Mouse (Mus musculus) lung, adult 2 months (tissue): ENCODE data around the gene Umodl1. TPM values are rescaled to one million over a fixed set of nuclear protein-coding genes. Genes with fewer than 3 reads are reported as not detected.
A peak's percentile ranks its signal among the peaks of the same experiment; 100 is the strongest.

Experiments
- DNase-seq: peaks from one replicate; pipeline ENCODE4 v3.0.0; 2022
- H3K4me1 ChIP-seq: fragments of 200-500 bp; 2 replicates; pipeline ENCODE4 v1.6.1; 2011; ENCODE audit warnings: low read length; ENCODE audit not compliant: control insufficient read depth, insufficient read depth
- H3K4me3 ChIP-seq: fragments of 200-500 bp; replicated peaks from 2 replicates; pipeline ENCODE3; 2011; ENCODE audit warnings: low read depth, mild to moderate bottlenecking, control low read depth, low read length; ENCODE audit errors: extremely low read depth
- CTCF ChIP-seq: fragments of 200-500 bp; IDR thresholded peaks from 2 replicates; pipeline ENCODE4 v1.5.1; 2011; ENCODE audit warnings: mild to moderate bottlenecking, low read length, control low read depth; ENCODE audit not compliant: insufficient read depth
- POLR2A ChIP-seq: fragments of 200-500 bp; IDR thresholded peaks from 2 replicates; pipeline ENCODE4 v1.6.1; 2011; ENCODE audit warnings: low read depth, mild to moderate bottlenecking, control low read depth, low read length, borderline replicate concordance; ENCODE audit errors: extremely low read depth
- WGBS: fragments of 180-500 bp; shearing (Covaris S2); methylation state at CpG from one replicate; pipeline ENCODE4 v1.1.7; 2018; 5-methylcytosine and 5-hydroxymethylcytosine counted together
- polyA plus RNA-seq: library from polyadenylated mRNA; depleted of rRNA; stranded (reverse); fragments of >200 nt; gene quantifications from 2 replicates; pipeline ENCODE4 v1.2.3, GENCODE M21; 2012

The Umodl1 gene
- polyA plus RNA-seq, 1 experiment = 0.02 TPM

- H3K4me1 ChIP-seq = no peaks in the 10 kb centered on the region
- TF ChIP-seq CTCF (peak; percentile 80), POLR2A (no peak)
- whole genome bisulfite sequencing = 5% methylated on average over 2 of the region's 2 CpGs
Measured at GRCm38 (mm10) chr17:31019505-31019904, 65.1 kb downstream of the Umodl1 start.

GRCm38 (mm10) chr17:31020078-31020477, 65.6 kb downstream of the Umodl1 start:
- DNase-seq = no peak
- TF ChIP-seq CTCF (no peak), POLR2A (no peak)
- 53% methylated on average over 2 of the region's 2 CpGs for WGBS

More at GRCm38 (mm10) chr17:31019505-31019904, 65.1 kb downstream of the Umodl1 start:
- peak; percentile 58 for DNase-seq
- no peak overlapping the region for H3K4me3 ChIP-seq

GRCm38 (mm10) chr17:31021276-31021675, 66.8 kb downstream of the Umodl1 start:
- Histone ChIP-seq H3K4me3 (no peak overlapping the region), H3K4me1 (no peaks in the 10 kb centered on the region)
- no peak for DNase-seq
- WGBS = 88% methylated on average over 8 of the region's 8 CpGs
- TF ChIP-seq CTCF (no peak), POLR2A (no peak)

More at GRCm38 (mm10) chr17:31020078-31020477, 65.6 kb downstream of the Umodl1 start:
- H3K4me1 ChIP-seq = no peaks in the 10 kb centered on the region
- H3K4me3 ChIP-seq = no peak overlapping the region

GRCm38 (mm10) chr17:31024125-31024781, 69.8 kb downstream of the Umodl1 start:
- DNase-seq = no peak
- 30% methylated on average over 7 of the region's 7 CpGs for WGBS
- no peak overlapping the region for H3K4me3 ChIP-seq
- TF ChIP-seq CTCF (no peak), POLR2A (no peak)
- H3K4me1 ChIP-seq = no peaks in the 10 kb centered on the region

- WGBS = 50% methylated on average over 5 of the region's 5 CpGs
- no peaks in the 10 kb centered on the region for H3K4me1 ChIP-seq
- no peak for TF ChIP-seq CTCF
- no peak for TF ChIP-seq POLR2A
Measured at GRCm38 (mm10) chr17:31024782-31025125, 70.3 kb downstream of the Umodl1 start.

GRCm38 (mm10) chr17:31026986-31027385, 72.5 kb downstream of the Umodl1 start:
- no peak for DNase-seq
- no peak for TF ChIP-seq CTCF
- TF ChIP-seq POLR2A = no peak
- no peak overlapping the region for H3K4me3 ChIP-seq
- WGBS = 86% methylated on average over 6 of the region's 6 CpGs
- no peaks in the 10 kb centered on the region for H3K4me1 ChIP-seq

More at GRCm38 (mm10) chr17:31024782-31025125, 70.3 kb downstream of the Umodl1 start:
- H3K4me3 ChIP-seq = no peak overlapping the region
- DNase-seq = no peak

GRCm38 (mm10) chr17:31027723-31028122, 73.3 kb downstream of the Umodl1 start:
- TF ChIP-seq CTCF (no peak), POLR2A (no peak)
- 88% methylated on average over 6 of the region's 6 CpGs for WGBS

GRCm38 (mm10) chr17:31028821-31029370, 74.5 kb downstream of the Umodl1 start:
- Histone ChIP-seq H3K4me3 (no peak overlapping the region), H3K4me1 (no peaks in the 10 kb centered on the region)
- WGBS = 73% methylated on average over 9 of the region's 9 CpGs
- DNase-seq = no peak
- TF ChIP-seq CTCF (no peak), POLR2A (no peak)

More at GRCm38 (mm10) chr17:31027723-31028122, 73.3 kb downstream of the Umodl1 start:
- no peaks in the 10 kb centered on the region for H3K4me1 ChIP-seq
- DNase-seq = no peak
- no peak overlapping the region for H3K4me3 ChIP-seq

GRCm38 (mm10) chr17:31029407-31029806, 75.0 kb downstream of the Umodl1 start:
- DNase-seq = no peak
- 83% methylated on average over 4 of the region's 4 CpGs for WGBS
- TF ChIP-seq POLR2A (no peak), CTCF (no peak)
- Histone ChIP-seq H3K4me3 (no peak overlapping the region), H3K4me1 (0 out of 2 replicates have a peak, but pooled peaks cover 1% of the 10 kb centered on the region)

- no peak for TF ChIP-seq CTCF
- no peak for TF ChIP-seq POLR2A
- 77% methylated on average over 4 of the region's 4 CpGs for WGBS
- DNase-seq = no peak
- 0 out of 2 replicates have a peak, but pooled peaks cover 5% of the 10 kb centered on the region for H3K4me1 ChIP-seq
- H3K4me3 ChIP-seq = no peak overlapping the region
Measured at GRCm38 (mm10) chr17:31032341-31032740, 77.9 kb downstream of the Umodl1 start.
